Mouse (Mus musculus) erythroblast, embryonic 14.5 days (primary cell): ENCODE data around the gene Slmap.

Source experiments
- GATA1 ChIP-seq: IDR thresholded peaks from 2 replicates; pipeline ENCODE4 v1.6.1; 2012; ENCODE audit warnings: low read length, inconsistent platforms, mixed read lengths
- TAL1 ChIP-seq: IDR thresholded peaks from 3 replicates; pipeline ENCODE4 v1.6.1; 2012; ENCODE audit warnings: low read length, inconsistent platforms, mixed read lengths

DNA sequence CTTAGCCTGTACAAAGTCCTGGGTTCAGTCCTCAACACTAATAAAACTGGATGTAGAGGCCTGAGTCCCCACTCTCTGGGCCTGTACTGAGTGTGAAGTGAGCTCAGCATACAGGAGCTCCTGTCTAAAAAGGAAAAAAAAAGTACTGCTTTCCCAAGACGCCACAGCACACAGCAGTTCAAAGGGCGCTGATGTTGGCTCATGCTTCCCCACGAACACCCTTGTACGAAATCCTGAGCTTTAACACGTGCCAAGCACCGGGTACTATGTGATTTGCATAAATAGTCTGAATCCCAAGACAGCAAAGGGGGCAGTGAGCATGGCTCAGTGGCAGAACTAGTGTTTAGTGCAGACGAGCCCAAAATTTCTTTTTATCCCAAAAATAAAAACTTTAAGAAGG, 4.4 kb downstream of the Slmap start:
- TF ChIP-seq GATA1 (no peak), TAL1 (no peak)
